Mouse (Mus musculus): ENCODE measurements around the gene Zfyve1. TPM values are rescaled to one million over a fixed set of nuclear protein-coding genes. Genes with fewer than 3 reads are reported as not detected.

Gene Zfyve1
- total and polyA plus RNA-seq, 2 experiments from 2014 or later = 10.5 to 18.0 TPM

DNA sequence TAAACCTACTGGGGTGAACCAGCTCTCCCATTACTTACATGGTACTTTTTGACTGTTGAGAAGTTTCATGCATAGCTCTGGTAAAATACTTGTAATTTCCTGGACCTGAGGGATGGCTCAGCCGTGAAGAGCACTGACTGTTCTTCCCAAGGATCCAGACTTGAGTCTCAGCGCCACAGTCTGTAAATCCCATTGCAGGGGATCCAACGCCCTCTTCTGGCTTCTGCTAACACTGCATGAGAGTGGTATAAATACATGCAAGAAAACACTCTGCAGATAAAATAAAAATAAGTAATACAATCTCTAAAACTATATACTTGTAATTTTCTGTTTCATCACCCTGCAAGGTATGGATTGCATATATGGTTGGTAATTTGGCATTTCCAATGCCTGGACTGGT is 99.1 kb downstream of the Zfyve1 start:
- no peak overlapping the region for H3K9ac ChIP-seq (replicated peaks; ENCODE audit: low read depth, low read length)
- no peak overlapping the region for H3K4me3 ChIP-seq (ENCODE audit: low read depth, low read length)
- DNase-seq (ENCODE audit: low spot score) = no peak
- no peaks in the 10 kb centered on the region for H3K27me3 ChIP-seq (ENCODE audit: control insufficient read depth, insufficient read depth, low read length)
- H3K9me3 ChIP-seq (replicated peaks; ENCODE audit: control insufficient read depth, low read length) = no peaks in the 10 kb centered on the region
- 79% methylated on average over 3 of the region's 3 CpGs for WGBS
- no peak overlapping the region for H3K27ac ChIP-seq (ENCODE audit: low read depth)
- H3K36me3 ChIP-seq (replicated peaks; ENCODE audit: control insufficient read depth, insufficient read depth, low read length) = no peaks in the 10 kb centered on the region
- H3K4me1 ChIP-seq (ENCODE audit: control insufficient read depth, insufficient read depth) = no peaks in the 10 kb centered on the region
- ATAC-seq (ENCODE audit: insufficient read depth, low read depth) = no peak
- H3K4me2 ChIP-seq (ENCODE audit: low read depth, low read length) = no peak overlapping the region
- TF ChIP-seq CTCF (IDR thresholded peaks at IDR 0.05; ENCODE audit: low read depth) = no peak
- TF ChIP-seq EP300 (IDR thresholded peaks at IDR 0.05; ENCODE audit: low read depth) = no peak

DNA sequence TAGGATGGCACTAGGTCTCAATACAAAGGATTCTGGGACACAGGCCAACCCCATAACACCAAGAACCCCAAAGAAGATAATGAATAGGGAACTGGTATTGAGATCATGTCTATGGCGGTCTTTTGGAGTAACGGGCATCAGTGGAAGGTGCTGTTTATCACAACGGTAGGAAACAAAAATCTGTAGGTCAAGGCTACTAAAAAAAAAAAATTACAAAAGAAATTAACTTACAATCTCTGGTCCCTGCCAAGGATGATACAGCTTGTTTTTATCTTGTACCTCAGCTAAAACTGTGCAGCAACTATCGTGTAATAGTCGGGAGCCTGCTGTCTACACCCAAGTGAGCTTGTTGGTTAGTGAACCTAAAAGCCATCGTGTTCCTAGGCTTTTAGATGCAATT is 100.3 kb downstream of the Zfyve1 start:
- ATAC-seq (ENCODE audit: insufficient read depth, low read depth) = no peak
- no peaks in the 10 kb centered on the region for H3K36me3 ChIP-seq (replicated peaks; ENCODE audit: control insufficient read depth, insufficient read depth, low read length)
- H3K4me3 ChIP-seq (ENCODE audit: low read depth, low read length) = no peak overlapping the region
- H3K9me3 ChIP-seq (replicated peaks; ENCODE audit: control insufficient read depth, low read length) = no peaks in the 10 kb centered on the region
- no peak overlapping the region for H3K27ac ChIP-seq (ENCODE audit: low read depth)
- H3K27me3 ChIP-seq (ENCODE audit: control insufficient read depth, insufficient read depth, low read length) = no peaks in the 10 kb centered on the region
- no peak overlapping the region for H3K4me2 ChIP-seq (ENCODE audit: low read depth, low read length)
- WGBS = 85% methylated on average over 6 of the region's 6 CpGs
- no peak for DNase-seq (ENCODE audit: low spot score)
- H3K4me1 ChIP-seq (ENCODE audit: control insufficient read depth, insufficient read depth) = no peaks in the 10 kb centered on the region
- TF ChIP-seq EP300 (IDR thresholded peaks at IDR 0.05; ENCODE audit: low read depth) = no peak
- no peak overlapping the region for H3K9ac ChIP-seq (replicated peaks; ENCODE audit: low read depth, low read length)

Other genes with a start within 250 kb of the Zfyve1 start
- 5.2 and 14.4 TPM in 2 replicates for gene Dpf3, start 109.5 kb downstream of the Zfyve1 start, total RNA-seq (2014; rRNA removed; ENCODE audit: low replicate concordance)
- 15.3 and 18.5 TPM in 2 replicates for gene Dpf3, start 109.5 kb downstream of the Zfyve1 start, polyA plus RNA-seq (2015; fragmentation: Nextera tagmentation; extraction: Ambion mirVana)
- 33.4 and 47.3 TPM in 2 replicates for gene Dcaf4, start 76.8 kb downstream of the Zfyve1 start, total RNA-seq (2014; rRNA removed; ENCODE audit: low replicate concordance)
- 19.2 and 19.7 TPM in 2 replicates for gene Dcaf4, start 76.8 kb downstream of the Zfyve1 start, polyA plus RNA-seq (2015; fragmentation: Nextera tagmentation; extraction: Ambion mirVana)
- 54.0 and 79.6 TPM in 2 replicates for gene Rbm25, start 34.0 kb upstream of the Zfyve1 start, total RNA-seq (2014; rRNA removed; ENCODE audit: low replicate concordance)
- 109 and 115 TPM in 2 replicates for gene Rbm25, start 34.0 kb upstream of the Zfyve1 start, polyA plus RNA-seq (2015; fragmentation: Nextera tagmentation; extraction: Ambion mirVana)
- gene Psen1, start 90.9 kb upstream of the Zfyve1 start, total RNA-seq (2014; rRNA removed; ENCODE audit: low replicate concordance) = 27.6 and 28.9 TPM in 2 replicates
- gene Psen1, start 90.9 kb upstream of the Zfyve1 start, polyA plus RNA-seq (2015; fragmentation: Nextera tagmentation; extraction: Ambion mirVana) = 29.9 and 33.3 TPM in 2 replicates
- gene Papln, start 166.4 kb upstream of the Zfyve1 start, total RNA-seq (2014; rRNA removed; ENCODE audit: low replicate concordance) = 11.7 and 13.1 TPM in 2 replicates
- 1.2 and 1.4 TPM in 2 replicates for gene Papln, start 166.4 kb upstream of the Zfyve1 start, polyA plus RNA-seq (2015; fragmentation: Nextera tagmentation; extraction: Ambion mirVana)

Measured in heart, postnatal 0 days (tissue).